Mouse (Mus musculus) cerebellum, adult 2 months (tissue): ENCODE data around the gene Picalm. TPM values are rescaled to one million over a fixed set of nuclear protein-coding genes. Genes with fewer than 3 reads are reported as not detected.

Experiments used
- DNase-seq, 2 experiments: peaks; one replicate each; pipeline ENCODE4 v3.0.0; 2021
- H3K27ac ChIP-seq: fragments of 200-500 bp; 2 replicates; pipeline ENCODE4 v1.5.1; 2012; ENCODE audit warnings: low read length, control low read depth, inconsistent platforms; ENCODE audit not compliant: insufficient read depth
- H3K27me3 ChIP-seq: fragments of 200-500 bp; 2 replicates; pipeline ENCODE4 v1.6.1; 2012; ENCODE audit warnings: inconsistent platforms, mild to moderate bottlenecking, low read length, moderate library complexity; ENCODE audit not compliant: control insufficient read depth, insufficient read depth
- H3K4me1 ChIP-seq: fragments of 200-500 bp; 2 replicates; pipeline ENCODE4 v1.6.1; 2011; ENCODE audit warnings: low read length; ENCODE audit not compliant: control insufficient read depth, insufficient read depth
- H3K4me3 ChIP-seq: fragments of 200-500 bp; replicated peaks from 2 replicates; pipeline ENCODE3; 2011; ENCODE audit warnings: mild to moderate bottlenecking, low read depth, low read length, control low read depth; ENCODE audit not compliant: insufficient read depth
- CTCF ChIP-seq: fragments of 200-500 bp; IDR thresholded peaks from 2 replicates; pipeline ENCODE4 v1.5.1; 2011; ENCODE audit warnings: low read depth, mild to moderate bottlenecking, control low read depth, low read length, moderate library complexity, borderline replicate concordance; ENCODE audit not compliant: insufficient read depth
- POLR2A ChIP-seq: fragments of 200-500 bp; IDR thresholded peaks from 2 replicates; pipeline ENCODE4 v1.6.1; 2011; ENCODE audit warnings: low read length, control low read depth, borderline replicate concordance; ENCODE audit not compliant: insufficient read depth
- WGBS: fragments of 180-500 bp; shearing (Covaris S2); methylation state at CpG from one replicate; pipeline ENCODE4 v1.1.7; 2018; 5-methylcytosine and 5-hydroxymethylcytosine counted together
- polyA plus RNA-seq: library from polyadenylated mRNA; depleted of rRNA; stranded (reverse); fragments of >200 nt; gene quantifications from 2 replicates; pipeline ENCODE4 v1.2.3, GENCODE M21; 2012

The Picalm gene
- polyA plus RNA-seq, 1 experiment = 156 TPM

DNA sequence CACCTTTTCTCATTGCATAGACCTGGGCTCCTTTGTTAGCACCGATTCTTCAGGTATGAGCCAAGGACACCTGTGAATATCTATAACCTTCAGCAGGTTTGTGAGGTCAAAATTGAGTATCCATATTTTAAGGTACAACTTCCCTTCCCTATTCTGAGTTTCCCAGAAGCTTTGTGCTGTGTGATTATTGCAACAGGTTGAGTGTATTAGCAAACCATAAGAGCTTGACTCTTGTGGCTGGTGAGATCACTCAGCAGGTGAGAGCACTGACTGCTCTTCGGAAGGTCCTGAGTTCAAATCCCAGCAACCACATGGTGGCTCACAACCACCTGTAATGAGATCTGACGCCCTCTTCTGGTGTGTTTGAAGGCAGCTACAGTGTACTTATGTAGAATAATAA lies 6.7 kb downstream of the Picalm start:
- no peak overlapping the region for H3K4me3 ChIP-seq
- 82% methylated on average over 3 of the region's 3 CpGs for WGBS

DNA sequence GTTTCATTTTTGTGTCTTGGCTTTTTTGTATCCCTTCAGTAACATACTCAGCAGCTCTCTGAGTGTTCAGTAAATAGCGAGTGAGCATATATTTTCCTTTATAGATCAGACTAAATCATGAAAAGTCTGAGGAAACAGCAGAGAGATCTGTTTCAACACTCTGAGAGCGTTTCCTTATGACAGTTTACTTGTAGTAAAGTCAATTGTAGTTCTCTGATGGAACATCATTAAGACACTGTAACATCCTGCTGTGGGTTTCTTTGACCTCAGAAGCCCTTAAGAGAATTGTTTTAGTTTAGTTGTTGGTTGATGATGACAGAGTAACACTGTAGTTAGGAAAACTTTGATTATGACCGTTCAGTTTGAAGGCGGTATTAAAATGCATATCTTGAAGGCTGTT lies 8.3 kb downstream of the Picalm start:
- no peak for DNase-seq
- Histone ChIP-seq H3K4me1 (peaks cover 4% of the 10 kb centered on the region; the same call in 1 of the 2 replicates), H3K4me3 (no peak overlapping the region), H3K27me3 (no peaks in the 10 kb centered on the region), H3K27ac (no peak overlapping the region)
- TF ChIP-seq CTCF = no peak
- TF ChIP-seq POLR2A = no peak
- 82% methylated on average over 4 of the region's 4 CpGs for WGBS

More for the DNA sequence above, 6.7 kb downstream of the Picalm start:
- no peak overlapping the region for H3K27ac ChIP-seq
- TF ChIP-seq CTCF = no peak
- no peak for TF ChIP-seq POLR2A
- DNase-seq = no peak
- peaks cover 3% of the 10 kb centered on the region; the same call in 1 of the 2 replicates for H3K4me1 ChIP-seq
- no peaks in the 10 kb centered on the region for H3K27me3 ChIP-seq

DNA sequence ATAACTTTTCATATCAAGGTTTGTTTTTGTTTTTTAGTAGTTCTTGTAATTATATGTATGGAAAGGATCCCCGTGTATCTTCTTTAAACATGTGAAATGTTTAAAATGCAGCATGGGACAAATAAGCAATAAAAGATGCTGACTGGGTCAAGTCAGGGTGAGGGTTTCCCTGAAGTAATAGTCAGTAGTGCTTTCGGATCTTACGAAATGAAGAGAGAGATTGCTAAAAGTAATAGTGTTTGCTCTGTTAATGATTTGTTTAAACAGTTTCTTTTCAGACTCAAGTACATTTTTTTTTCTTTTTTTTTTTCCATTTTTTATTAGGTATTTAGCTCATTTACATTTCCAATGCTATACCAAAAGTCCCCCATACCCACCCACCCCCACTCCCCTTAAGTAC lies 10.3 kb downstream of the Picalm start:
- Histone ChIP-seq H3K4me3 (no peak overlapping the region), H3K27me3 (no peaks in the 10 kb centered on the region), H3K27ac (no peak overlapping the region), H3K4me1 (peaks cover 6% of the 10 kb centered on the region; the same call in 1 of the 2 replicates)
- DNase-seq = no peak
- TF ChIP-seq POLR2A = no peak
- TF ChIP-seq CTCF = no peak
- 65% methylated on average over 3 of the region's 3 CpGs for WGBS

DNA sequence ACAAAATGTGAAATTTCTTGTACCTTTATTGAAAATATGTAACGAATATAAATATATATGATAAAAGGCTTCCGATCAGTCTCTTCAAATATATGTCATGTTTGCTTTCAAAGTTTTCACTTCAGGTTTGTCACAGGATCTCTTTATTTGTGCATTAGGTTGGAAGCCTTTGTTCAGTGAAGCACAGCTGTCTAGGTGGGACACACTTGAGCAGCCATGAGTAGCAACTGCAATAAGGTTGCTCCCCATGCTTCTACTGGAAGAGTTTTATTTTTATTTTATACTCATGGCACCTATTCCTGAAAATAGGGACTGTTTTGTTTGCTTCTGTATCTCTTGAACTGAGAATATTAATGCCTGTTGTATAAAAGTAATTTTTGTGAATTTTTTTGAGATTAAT lies 14.3 kb downstream of the Picalm start:
- Histone ChIP-seq H3K27me3 (no peaks in the 10 kb centered on the region), H3K4me1 (peaks cover 26% of the 10 kb centered on the region; the same call in 1 of the 2 replicates), H3K27ac (no peak overlapping the region), H3K4me3 (no peak overlapping the region)
- no peak for TF ChIP-seq CTCF
- TF ChIP-seq POLR2A = no peak
- WGBS = 85% methylated on average over 2 of the region's 2 CpGs
- no peak for DNase-seq

DNA sequence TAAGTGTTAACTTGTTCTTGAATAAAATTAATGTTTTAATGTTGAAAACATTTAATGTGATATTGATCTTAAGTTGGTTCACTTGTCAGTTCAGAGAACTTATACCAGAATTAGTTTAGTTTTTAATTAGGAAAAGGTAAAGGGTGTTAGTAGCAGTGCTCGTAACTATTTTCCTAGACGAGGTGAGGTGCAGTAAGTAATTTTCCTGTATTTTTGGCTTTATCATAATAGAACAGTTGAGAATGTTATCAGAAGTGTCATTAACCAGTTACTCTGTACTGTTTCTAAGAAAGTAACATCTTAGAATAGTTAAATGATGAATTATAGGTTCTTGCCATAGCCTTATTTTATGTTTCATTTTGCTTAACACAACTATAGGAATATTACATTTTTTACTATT lies 15.0 kb downstream of the Picalm start:
- Histone ChIP-seq H3K4me3 (no peak overlapping the region), H3K4me1 (peaks cover 26% of the 10 kb centered on the region; the same call in 1 of the 2 replicates), H3K27ac (no peak overlapping the region), H3K27me3 (no peaks in the 10 kb centered on the region)
- DNase-seq = no peak
- TF ChIP-seq POLR2A (no peak), CTCF (no peak)
- WGBS = 53% methylated on average over 2 of the region's 2 CpGs

DNA sequence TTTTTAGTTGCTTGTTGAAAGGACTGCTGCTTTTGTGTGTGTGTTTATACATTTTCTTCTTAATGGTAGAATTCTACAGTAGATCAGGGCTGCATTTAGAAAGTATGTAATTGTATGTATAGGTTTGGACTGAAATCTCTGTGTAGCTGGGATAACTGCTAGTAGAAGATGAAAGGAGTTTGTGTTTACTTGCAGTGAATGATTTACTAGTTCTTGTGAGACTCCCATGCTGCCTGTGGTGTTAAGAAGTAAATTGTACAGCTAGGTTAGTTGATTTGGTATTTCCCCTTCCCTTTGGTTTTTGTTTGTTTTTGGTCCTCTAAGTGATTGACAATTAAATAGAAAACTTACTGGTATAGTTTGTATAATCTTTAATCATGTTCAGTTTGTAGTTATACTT lies 15.4 kb downstream of the Picalm start:
- no peak overlapping the region for H3K27ac ChIP-seq
- DNase-seq = no peak
- H3K27me3 ChIP-seq = no peaks in the 10 kb centered on the region
- H3K4me3 ChIP-seq = no peak overlapping the region
- H3K4me1 ChIP-seq = peaks cover 26% of the 10 kb centered on the region; the same call in 1 of the 2 replicates
- TF ChIP-seq POLR2A (no peak), CTCF (no peak)

DNA sequence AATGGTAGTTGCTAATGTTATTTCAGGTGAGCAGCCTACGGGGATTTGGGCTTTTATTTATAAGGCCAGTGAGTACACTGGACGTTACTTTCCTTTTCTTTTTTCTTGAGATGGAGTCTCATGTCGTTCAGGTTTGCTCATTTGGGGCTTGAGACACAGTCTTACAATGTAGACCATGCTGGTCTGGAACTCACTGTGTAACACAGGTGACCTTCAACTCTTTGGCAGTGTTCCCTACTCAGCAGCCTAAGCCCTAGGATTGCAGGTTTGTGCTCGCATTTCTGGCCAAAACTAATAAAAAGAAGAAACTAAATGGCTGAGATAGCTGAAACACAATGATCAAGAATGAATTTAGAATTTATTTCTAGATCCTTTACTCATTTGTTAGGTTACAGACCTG lies 15.9 kb downstream of the Picalm start:
- no peak for TF ChIP-seq CTCF
- no peak for TF ChIP-seq POLR2A
- H3K27ac ChIP-seq = peak overlapping the region; percentile 40; the same call in 1 of the 2 replicates
- DNase-seq = peak in 1 of 2 experiments; percentile 56
- 11% methylated on average over 4 of the region's 4 CpGs for WGBS
- H3K27me3 ChIP-seq = no peaks in the 10 kb centered on the region
- H3K4me1 ChIP-seq = peaks cover 26% of the 10 kb centered on the region; the same call in 1 of the 2 replicates
- H3K4me3 ChIP-seq = no peak overlapping the region

DNA sequence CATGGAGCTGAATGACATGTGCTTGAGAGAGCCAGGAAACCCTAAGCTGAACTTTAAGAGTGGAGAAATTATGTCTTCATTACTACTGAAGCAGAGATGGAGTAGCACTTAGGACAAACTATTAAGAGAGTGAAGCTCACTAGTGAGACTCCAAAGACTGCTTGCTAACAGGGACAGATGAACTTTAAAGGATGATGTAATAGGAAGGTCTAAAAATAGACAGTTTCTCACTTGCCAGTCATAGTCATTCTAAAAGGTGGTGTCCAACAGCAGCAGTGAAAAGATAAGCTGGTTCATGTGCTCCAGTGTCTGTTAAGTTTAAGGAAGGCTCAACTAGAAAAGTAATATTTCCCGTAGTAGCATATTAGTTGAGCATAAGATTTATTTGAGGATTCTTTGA lies 16.3 kb downstream of the Picalm start:
- no peak overlapping the region for H3K27ac ChIP-seq
- DNase-seq = peak in 1 of 2 experiments; percentile 43
- H3K4me1 ChIP-seq = peaks cover 26% of the 10 kb centered on the region; the same call in 1 of the 2 replicates
- 74% methylated on average over 1 of the region's 1 CpGs for WGBS
- TF ChIP-seq POLR2A = no peak
- no peak for TF ChIP-seq CTCF
- no peaks in the 10 kb centered on the region for H3K27me3 ChIP-seq
- no peak overlapping the region for H3K4me3 ChIP-seq
